ENCODE assay signal across 21 mouse cellular contexts in the genomic region with DNA sequence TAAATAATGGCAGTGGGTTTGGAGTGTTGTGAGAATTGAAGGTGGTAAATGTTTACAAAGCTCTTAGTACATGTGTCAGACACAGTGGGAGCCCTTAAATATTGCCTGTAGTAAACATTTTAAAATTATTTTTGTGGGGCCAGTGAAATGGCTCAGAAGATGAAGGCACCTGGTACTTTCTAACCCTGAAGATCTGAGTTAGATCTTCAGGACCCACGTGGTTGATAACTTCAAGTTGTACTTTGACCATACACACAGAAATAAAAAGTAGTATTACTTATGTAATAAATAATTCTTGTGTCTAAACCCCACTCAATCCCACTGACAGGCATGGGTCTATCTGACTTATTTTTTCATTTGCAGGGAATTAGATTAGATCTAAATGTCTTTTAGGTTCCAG. TPM values are rescaled to one million over a fixed set of nuclear protein-coding genes. Genes with fewer than 3 reads are reported as not detected.
DNase-seq lines count a peak whose midpoint lies in the region; ATAC-seq and TF ChIP-seq lines count a peak whose summit lies in the region.
"Had no signal": no experiment of that assay in that cellular context is flagged by ENCODE, and none has a peak within 500 bp of the region (broad histone marks: within the 10 kb centered on the region; RNA-seq: fewer than 3 reads in every experiment).

No protein-coding gene starts in this region.

- TF ChIP-seq POLR2A in MEL (IDR thresholded peaks at IDR 0.05; ENCODE audit: control insufficient read depth in 1 of 2, insufficient read depth in 1 of 2, low read depth in 1 of 2, low read length in 2 of 2, poor library complexity in 1 of 2) = no peak
- no peak for TF ChIP-seq POLR2A in lung, adult 2 months (IDR thresholded peaks at IDR 0.05; ENCODE audit: borderline replicate concordance, extremely low read depth, low read depth, low read length)

- no peak for ATAC-seq in liver, embryonic 15.5 days (ENCODE audit: insufficient read depth)
- ATAC-seq in frontal cortex, adult (ENCODE audit: low TSS enrichment) = no peak
- no peak for ATAC-seq in heart, embryonic 11.5 days (replicated peaks; ENCODE audit: insufficient number of reproducible peaks, low FRiP score, low TSS enrichment)
- ATAC-seq: CD4-positive, CD25-positive, alpha-beta regulatory T cell, adult 4 months; forebrain, embryonic 15.5 days had no signal

- H3K4me3 ChIP-seq in gastrocnemius, adult 2 months = no peak overlapping the region
- no peak overlapping the region for H3K4me3 ChIP-seq in MEL (ENCODE audit: control insufficient read depth in 1 of 2, insufficient read depth in 1 of 2, low read depth in 2 of 2, low read length in 2 of 2)
- H3K4me3 ChIP-seq in liver, embryonic 15.5 days (replicated peaks) = no peak overlapping the region
- no peak overlapping the region for H3K4me3 ChIP-seq in heart, embryonic 11.5 days (ENCODE audit: low read depth, low read length)
- H3K4me3 ChIP-seq in lung, adult 2 months (replicated peaks; ENCODE audit: extremely low read depth, low read depth, low read length) = no peak overlapping the region
- H3K4me3 ChIP-seq: embryonic facial prominence, embryonic 15.5 days; forebrain, embryonic 10.5 days; forebrain, embryonic 15.5 days; heart, embryonic 13.5 days; hindbrain, embryonic 15.5 days had no signal

- H3K27me3 ChIP-seq in MEL (ENCODE audit: control insufficient read depth in 1 of 2, insufficient read depth in 2 of 2, low read length in 2 of 2) = no peaks in the 10 kb centered on the region
- no peaks in the 10 kb centered on the region for H3K27me3 ChIP-seq in liver, embryonic 15.5 days
- no peaks in the 10 kb centered on the region for H3K27me3 ChIP-seq in heart, embryonic 11.5 days (ENCODE audit: control insufficient read depth, insufficient read depth, low read length)
- H3K27me3 ChIP-seq: embryonic facial prominence, embryonic 15.5 days; forebrain, embryonic 15.5 days; heart, embryonic 13.5 days; hindbrain, embryonic 15.5 days had no signal

- DNase-seq in gastrocnemius, adult 2 months = no peak
- no peak for DNase-seq in gastrocnemius, postnatal 36 days
- DNase-seq in MEL (ENCODE audit: low read depth, low spot score) = no peak
- no peak for DNase-seq in lung, adult 2 months
- DNase-seq: adrenal gland, adult 2 months; adrenal gland, postnatal 25 days; B cell, adult 2 months; cerebellum, adult 8-10 months; cerebellum, postnatal 14 days; embryo, embryonic 11 days; gastrocnemius, postnatal 14 days; heart, postnatal 36 days had no signal

- WGBS in liver, embryonic 15.5 days (ENCODE audit: insufficient replicate concordance) = 37% methylated on average over 1 of the region's 1 CpGs
- WGBS in heart, embryonic 11.5 days (ENCODE audit: insufficient replicate concordance) = 63% methylated on average over 1 of the region's 1 CpGs
- 44% methylated on average over 1 of the region's 1 CpGs for WGBS in lung, adult 2 months

- H3K4me1 ChIP-seq in MEL (ENCODE audit: control insufficient read depth in 1 of 2, insufficient read depth in 2 of 2, low read length in 2 of 2) = peaks cover 36 to 44% of the 10 kb centered on the region in 2 experiments
- peaks cover 87% of the 10 kb centered on the region for H3K4me1 ChIP-seq in liver, embryonic 15.5 days (replicated peaks)
- peaks cover 54% of the 10 kb centered on the region for H3K4me1 ChIP-seq in heart, embryonic 11.5 days (ENCODE audit: control insufficient read depth, insufficient read depth, low read length)
- H3K4me1 ChIP-seq in lung, adult 2 months (ENCODE audit: control insufficient read depth, insufficient read depth, low read length) = peaks cover 22% of the 10 kb centered on the region

- 0 out of 2 replicates have a peak overlapping the region, but pooled peaks have one; percentile 8 for H3K4me2 ChIP-seq in liver, embryonic 15.5 days
- H3K4me2 ChIP-seq in heart, embryonic 11.5 days = no peak overlapping the region
- H3K4me2 ChIP-seq: embryonic facial prominence, embryonic 15.5 days; forebrain, embryonic 15.5 days; heart, embryonic 13.5 days; hindbrain, embryonic 15.5 days had no signal

- H3K27ac ChIP-seq in gastrocnemius, adult 2 months = peak overlapping the region; percentile 16; the same call in 1 of the 2 replicates
- H3K27ac ChIP-seq in MEL (ENCODE audit: control insufficient read depth, low read depth, low read length) = no peak overlapping the region
- peak overlapping the region; percentile 68 for H3K27ac ChIP-seq in liver, embryonic 15.5 days (replicated peaks)
- no peak overlapping the region for H3K27ac ChIP-seq in heart, embryonic 11.5 days (ENCODE audit: low read depth, low read length)
- H3K27ac ChIP-seq: embryonic facial prominence, embryonic 15.5 days; forebrain, embryonic 10.5 days; forebrain, embryonic 15.5 days; heart, embryonic 13.5 days; hindbrain, embryonic 15.5 days had no signal

- no peak for TF ChIP-seq CTCF in gastrocnemius, adult 2 months (IDR thresholded peaks at IDR 0.05)
- no peak for TF ChIP-seq CTCF in MEL (IDR thresholded peaks at IDR 0.05 in 2 of 3, conservative IDR thresholded peaks at IDR 0.05 in 1 of 3; ENCODE audit: control insufficient read depth in 1 of 3, insufficient read depth in 1 of 3, low read depth in 2 of 3, low read length in 3 of 3, poor library complexity in 1 of 3, severe bottlenecking in 1 of 3)
- TF ChIP-seq CTCF in lung, adult 2 months (IDR thresholded peaks at IDR 0.05; ENCODE audit: insufficient read depth, low read length) = no peak

- peaks cover 12 to 69% of the 10 kb centered on the region in 2 experiments for H3K36me3 ChIP-seq in MEL (ENCODE audit: control insufficient read depth in 1 of 2, insufficient read depth in 2 of 2, low read length in 2 of 2)
- no peaks in the 10 kb centered on the region for H3K36me3 ChIP-seq in liver, embryonic 15.5 days (replicated peaks)
- H3K36me3 ChIP-seq in heart, embryonic 11.5 days (ENCODE audit: control insufficient read depth, insufficient read depth, low read length) = no peaks in the 10 kb centered on the region
- H3K36me3 ChIP-seq: embryonic facial prominence, embryonic 15.5 days; forebrain, embryonic 15.5 days; heart, embryonic 13.5 days; hindbrain, embryonic 15.5 days had no signal

- 0 out of 2 replicates have a peak overlapping the region, but pooled peaks have one; percentile 3 for H3K9ac ChIP-seq in MEL (ENCODE audit: control insufficient read depth, low read depth, low read length, poor library complexity, severe bottlenecking)
- no peak overlapping the region for H3K9ac ChIP-seq in liver, embryonic 15.5 days
- no peak overlapping the region for H3K9ac ChIP-seq in heart, embryonic 11.5 days (ENCODE audit: low read depth, low read length)
- H3K9ac ChIP-seq: embryonic facial prominence, embryonic 15.5 days; forebrain, embryonic 15.5 days; heart, embryonic 13.5 days; hindbrain, embryonic 15.5 days had no signal

- no peak for TF ChIP-seq EP300 in MEL (IDR thresholded peaks at IDR 0.05; ENCODE audit: low read depth in 1 of 2, low read length in 2 of 2)

- intact Hi-C loops in gastrocnemius, adult 2 months (cut with DNase I) = loop anchor here (5.0 kb wide), 1 partner anchor 62 kb away; no protein-coding TSS in a partner anchor
- intact Hi-C loops in gastrocnemius, postnatal 36 days (cut with DNase I) = loop anchor here (5.0 kb wide), 1 partner anchor 52 kb away; no protein-coding TSS in a partner anchor

- no peak for TF ChIP-seq RAD21 in MEL (IDR thresholded peaks at IDR 0.05; ENCODE audit: low read depth, low read length)

- peaks cover 98% of the 10 kb centered on the region for H3K79me2 ChIP-seq in MEL (ENCODE audit: control insufficient read depth, insufficient read depth, low read length, poor library complexity)

- no peaks in the 10 kb centered on the region for H3K9me3 ChIP-seq in MEL (replicated peaks; ENCODE audit: insufficient read depth, low read length)
- H3K9me3 ChIP-seq in liver, embryonic 15.5 days (replicated peaks) = no peaks in the 10 kb centered on the region
- H3K9me3 ChIP-seq in heart, embryonic 11.5 days (replicated peaks; ENCODE audit: control insufficient read depth, low read length) = no peaks in the 10 kb centered on the region
- H3K9me3 ChIP-seq: embryonic facial prominence, embryonic 15.5 days; forebrain, embryonic 10.5 days; forebrain, embryonic 15.5 days; heart, embryonic 13.5 days; hindbrain, embryonic 15.5 days had no signal

TF ChIP-seq in MEL, 35 proteins besides CTCF, POLR2A, EP300 and RAD21:
- TF ChIP-seq MAZ (IDR thresholded peaks at IDR 0.05; ENCODE audit: low read depth, low read length) (no peak), USF2 (IDR thresholded peaks at IDR 0.05; ENCODE audit: borderline replicate concordance in 1 of 2, insufficient read depth in 1 of 2, low read depth in 1 of 2, low read length in 2 of 2) (no peak), NRF1 (IDR thresholded peaks at IDR 0.05; ENCODE audit: insufficient read depth, low read depth, low read length, poor library complexity, severe bottlenecking) (no peak), MXI1 (IDR thresholded peaks at IDR 0.05; ENCODE audit: low read depth, low read length) (peak; percentile 67), RCOR1 (IDR thresholded peaks at IDR 0.05; ENCODE audit: low read depth, low read length) (no peak), GABPA (IDR thresholded peaks at IDR 0.05; ENCODE audit: low read depth, low read length) (no peak), MAX (IDR thresholded peaks at IDR 0.05; ENCODE audit: low read length) (peak; percentile 66)

RNA-seq across cellular contexts. Expression of a gene that starts 5.7 kb away (rescaled TPM):
- 10 to 100 TPM; 90.4 to 98.4 TPM for total RNA-seq in gastrocnemius, adult 2 months (2021)
- 10 to 100 TPM; 81.7 to 82.8 TPM for total RNA-seq in gastrocnemius, postnatal 36 days (2021)
- total RNA-seq in MEL (2012; rRNA removed) = 73.9 and 88.3 TPM in 2 replicates
- 1,000 to 10,000 TPM in 1 of 2 experiments, 100 to 1,000 TPM in 1; 201 to 2,325 TPM for polyA plus RNA-seq in MEL (2012; ENCODE audit: insufficient read depth in 1 of 2, insufficient read length in 2 of 2, low read depth in 1 of 2, low replicate concordance in 2 of 2, missing spikeins in 1 of 2)
- polyA plus RNA-seq in liver, embryonic 15.5 days (2015; fragmentation: Nextera tagmentation; extraction: Ambion mirVana) = 17.3 and 19.8 TPM in 2 replicates
- 16.9 and 19.5 TPM in 2 replicates for polyA plus RNA-seq in heart, embryonic 11.5 days (2014; fragmentation: Nextera tagmentation; extraction: Ambion mirVana)
- polyA plus RNA-seq in lung, adult 2 months (2012; rRNA removed) = 26.9 and 34.6 TPM in 2 replicates

Comparison
In these comparisons a context has a peak if more than half of its experiments do, and no peak if none do; other contexts are left out.
1. H3K27ac ChIP-seq: peak in gastrocnemius, adult 2 months (single experiment) and liver, embryonic 15.5 days (single experiment); none in MEL (single experiment) and heart, embryonic 11.5 days (single experiment).